Mouse (Mus musculus): ENCODE results near the gene Mbd3l1. TPM values are rescaled to one million over a fixed set of nuclear protein-coding genes. Genes with fewer than 3 reads are reported as not detected.

Gene Mbd3l1
- total RNA-seq (2021), result not detected
- polyA plus RNA-seq (2012; rRNA removed), result not detected in 2 replicates
- long read RNA-seq, result 0 reads

DNA sequence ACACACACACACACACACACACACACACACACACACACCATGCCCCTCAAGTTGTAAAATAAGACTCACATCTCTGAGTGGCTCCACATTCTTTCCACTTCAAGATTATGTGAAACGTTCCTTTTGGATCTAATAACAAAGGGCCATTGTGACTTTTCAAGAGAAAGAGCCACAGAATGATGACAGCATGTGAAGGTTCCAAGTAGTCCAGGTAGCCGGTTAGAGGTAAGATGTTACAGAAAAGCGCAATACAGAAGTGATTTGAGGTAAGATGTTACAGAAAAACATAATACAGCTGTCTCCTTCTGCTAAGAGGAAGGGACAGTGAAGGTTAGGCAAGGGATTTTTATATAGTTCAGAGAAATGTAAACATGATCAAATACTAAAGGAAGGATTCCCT lies at the start of gene Mbd3l1, which contains the start of gene Zfp558:
Gene Mbd3l1 (plus strand): TSS at position 192 of the 400 bp plus-strand sequence.
Gene Zfp558 (minus strand): TSS at position 101 of the 400 bp plus-strand sequence.
- no peak for DNase-seq

DNA sequence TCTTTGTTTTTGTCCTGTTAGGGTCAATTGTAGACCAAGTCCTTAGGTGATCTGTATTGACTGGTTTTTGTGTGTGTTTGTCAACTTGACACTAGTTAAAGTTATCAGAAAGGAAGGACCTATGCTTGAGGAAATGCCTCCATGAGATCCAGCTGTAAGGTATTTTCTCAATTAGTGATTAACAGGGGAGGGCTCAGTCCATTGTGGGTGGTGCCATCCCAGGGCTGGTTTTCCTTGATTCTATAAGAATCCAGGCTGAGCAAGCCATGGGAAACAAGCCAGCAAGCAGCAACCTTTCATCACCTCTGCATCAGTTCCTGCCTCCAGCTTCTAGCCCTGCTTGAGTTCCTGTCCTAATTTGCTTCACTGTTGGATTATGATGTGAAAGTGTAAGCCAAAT lies 47.8 kb upstream of the Mbd3l1 start, which contains the start of gene Mbd3l2:
Gene Mbd3l2 (plus strand): TSS at position 301 of the 400 bp plus-strand sequence.
- no peak for DNase-seq

DNA sequence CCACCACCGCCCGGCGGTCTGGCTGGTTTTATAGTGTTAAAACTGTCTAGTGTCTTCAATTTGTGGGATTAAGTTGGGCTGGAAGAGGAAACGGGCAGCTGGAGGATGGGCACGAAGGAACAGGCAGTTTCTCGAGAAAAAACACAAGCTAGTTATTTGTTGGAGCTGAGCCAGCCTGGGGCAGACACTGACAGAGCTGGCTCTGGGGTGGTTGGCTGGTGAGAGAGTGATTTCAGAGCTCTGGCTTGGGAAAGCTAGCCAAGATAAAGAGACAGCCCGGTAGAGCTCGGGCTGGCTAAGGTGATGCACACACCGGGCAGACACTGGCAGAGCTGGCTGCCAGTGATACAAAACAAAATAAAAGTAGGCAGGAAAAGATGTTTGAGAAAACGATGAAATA lies 46.5 kb upstream of the Mbd3l1 start:
- DNase-seq, result peak; percentile 9

GRCm38 (mm10) chr9:18456520-18456919 lies 21.6 kb upstream of the Mbd3l1 start:
- DNase-seq, result no peak

DNA sequence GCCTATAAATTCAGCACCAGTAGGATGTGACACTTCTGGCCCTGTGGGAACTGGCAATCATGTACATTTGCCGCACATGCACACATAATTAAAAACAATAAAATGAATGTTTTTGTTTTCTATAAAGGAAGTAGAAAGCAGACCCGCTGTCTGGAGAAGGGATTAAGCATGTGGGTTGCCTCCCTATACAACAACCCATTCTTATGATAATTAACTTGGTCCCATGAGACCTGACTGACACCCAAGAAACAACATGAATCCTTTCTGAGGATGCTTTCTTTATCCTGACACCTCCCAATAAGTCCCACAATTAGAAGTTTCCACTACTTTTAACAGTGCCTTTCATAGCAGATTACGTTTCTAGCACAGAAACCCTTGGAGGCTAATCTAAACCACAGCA lies 10.8 kb upstream of the Mbd3l1 start:
- DNase-seq, result no peak

DNA sequence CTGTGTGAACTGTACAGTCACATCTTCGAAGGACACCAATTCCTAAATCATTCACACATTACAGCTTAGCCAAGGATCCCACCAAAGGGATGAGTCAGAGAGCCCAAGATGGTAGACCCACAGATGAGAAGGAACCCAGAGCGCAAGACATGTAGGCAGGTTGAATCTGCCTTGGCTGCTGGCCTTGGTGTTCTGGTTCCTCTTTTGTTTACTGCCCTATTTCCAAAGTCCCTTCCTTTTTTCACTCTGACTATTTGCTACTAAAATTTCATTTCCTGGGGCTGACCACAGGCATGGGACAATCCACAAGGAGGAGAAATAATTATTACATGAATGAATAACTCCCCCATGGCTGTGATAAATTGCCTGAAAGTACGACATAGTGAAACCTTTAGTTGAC lies 10.2 kb upstream of the Mbd3l1 start:
- no peak for DNase-seq

GRCm38 (mm10) chr9:18473324-18474128 lies 4.6 kb upstream of the Mbd3l1 start:
- peak; percentile 68 for DNase-seq

DNA sequence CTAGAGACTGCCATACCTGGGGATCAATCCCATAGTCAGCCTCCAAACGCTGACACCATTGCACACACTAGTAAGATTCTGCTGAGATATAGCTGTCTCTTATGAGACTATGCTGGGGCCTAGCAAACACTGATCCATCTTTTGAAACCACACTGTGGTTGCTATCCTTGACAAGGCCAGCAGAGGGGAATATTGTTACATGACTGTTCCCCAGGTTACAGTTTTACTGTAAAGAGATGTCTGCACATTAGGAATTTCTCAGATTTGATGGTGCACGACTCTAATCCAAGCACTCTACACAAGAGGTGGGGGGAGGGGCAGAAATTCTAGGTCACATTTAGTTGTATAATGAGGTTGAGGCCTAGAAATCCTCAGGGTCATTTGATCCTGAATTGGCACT lies 29.9 kb downstream of the Mbd3l1 start:
- no peak for DNase-seq

Small RNA genes lying within 50 kb of the gene (microRNA-seq; reads per million reads assigned to microRNA genes)
- 0 reads per million in 2 experiments for gene Gm22854

Other genes starting within 250 kb of the Mbd3l1 start
- gene Chordc1, start 186.2 kb upstream of the Mbd3l1 start, total RNA-seq (2021), result 100 to 1,000 TPM in 1 of 2 experiments, 10 to 100 TPM in 1; 60.0 to 147 TPM
- gene Chordc1, start 186.2 kb upstream of the Mbd3l1 start, polyA plus RNA-seq (2012; rRNA removed), result 31.2 and 47.1 TPM in 2 replicates
- gene Naalad2, start 75.4 kb upstream of the Mbd3l1 start, total RNA-seq (2021), result 1 to 10 TPM; 4.0 TPM
- gene Naalad2, start 75.4 kb upstream of the Mbd3l1 start, polyA plus RNA-seq (2012; rRNA removed), result 0.09 and 0.20 TPM in 2 replicates
- not detected for gene Ubtfl1, start 73.9 kb upstream of the Mbd3l1 start, total RNA-seq (2021)
- gene Ubtfl1, start 73.9 kb upstream of the Mbd3l1 start, polyA plus RNA-seq (2012; rRNA removed), result not detected in 2 replicates
- gene Mbd3l2, start 47.7 kb upstream of the Mbd3l1 start, total RNA-seq (2021), result not detected
- not detected in 2 replicates for gene Mbd3l2, start 47.7 kb upstream of the Mbd3l1 start, polyA plus RNA-seq (2012; rRNA removed)
- 1 to 10 TPM in 1 of 2 experiments, under 1 TPM in 1; 0.69 to 1.3 TPM for gene Zfp558, start 91 bp upstream of the Mbd3l1 start, total RNA-seq (2021)
- not detected in 2 replicates for gene Zfp558, start 91 bp upstream of the Mbd3l1 start, polyA plus RNA-seq (2012; rRNA removed)
- gene Muc16, start 196.2 kb downstream of the Mbd3l1 start, total RNA-seq (2021), result 1 to 10 TPM; 2.7 to 3.7 TPM
- 0.13 and 0.16 TPM in 2 replicates for gene Muc16, start 196.2 kb downstream of the Mbd3l1 start, polyA plus RNA-seq (2012; rRNA removed)